22 mouse cellular contexts compared by ENCODE assay signal in the genomic region with DNA sequence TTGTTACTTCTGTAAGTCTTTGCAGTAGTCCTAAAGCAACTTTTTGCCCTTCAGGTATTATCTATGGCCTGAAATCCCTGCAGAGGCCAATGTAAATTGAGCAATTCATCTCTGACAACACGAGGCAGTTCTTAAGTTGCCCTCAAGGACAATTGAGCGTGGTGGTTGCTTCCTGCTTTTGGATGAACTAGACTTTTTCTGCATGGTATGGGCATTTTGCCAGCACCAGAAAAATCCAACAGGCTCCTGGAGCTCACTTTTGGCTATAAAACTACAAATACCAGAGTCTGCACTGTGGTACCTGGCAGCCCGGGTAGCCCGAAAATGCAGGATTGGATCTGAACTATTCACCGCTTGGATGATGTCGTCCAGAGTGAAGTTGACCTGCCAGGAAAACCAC. TPM values are rescaled to one million over a fixed set of nuclear protein-coding genes. Genes with fewer than 3 reads are reported as not detected.
"Had no signal": no experiment of that assay in that cellular context is flagged by ENCODE, and none has a peak within 500 bp of the region (broad histone marks: within the 10 kb centered on the region; RNA-seq: fewer than 3 reads in every experiment).

No protein-coding gene starts in this region.

- H3K27me3 ChIP-seq: limb, embryonic 13.5 days; midbrain, embryonic 13.5 days had no signal

- H3K9ac ChIP-seq: limb, embryonic 13.5 days; liver, embryonic 14.5 days; lung, embryonic 14.5 days; midbrain, embryonic 13.5 days had no signal

- H3K4me1 ChIP-seq: midbrain, embryonic 13.5 days had no signal

- ATAC-seq: midbrain, embryonic 13.5 days had no signal

- H3K4me2 ChIP-seq: limb, embryonic 13.5 days; lung, embryonic 14.5 days; midbrain, embryonic 13.5 days had no signal

- H3K27ac ChIP-seq: kidney, postnatal 0 days; layer of hippocampus, adult 2 months; limb, embryonic 13.5 days; liver, embryonic 14.5 days; midbrain, embryonic 13.5 days had no signal

- DNase-seq: kidney, postnatal 4 days; left cerebral cortex, postnatal 4 days; lung, embryonic 14.5 days; lung, postnatal 14 days; right cerebral cortex, adult 18-20 months; right cerebral cortex, postnatal 25 days; thymus, postnatal 36 days had no signal

- H3K4me3 ChIP-seq: layer of hippocampus, adult 2 months; limb, embryonic 13.5 days; midbrain, embryonic 13.5 days had no signal

- H3K36me3 ChIP-seq: limb, embryonic 13.5 days; midbrain, embryonic 13.5 days had no signal

- H3K9me3 ChIP-seq: limb, embryonic 13.5 days; midbrain, embryonic 13.5 days had no signal

RNA-seq across cellular contexts. Expression of gene Gm4871, which starts 27.0 kb away (rescaled TPM):
- total RNA-seq: layer of hippocampus, adult 2 months; layer of hippocampus, postnatal 10 days; left cerebral cortex, adult 18-20 months; left cerebral cortex, postnatal 10 days; left cerebral cortex, postnatal 4 days; liver, adult 2 months; megakaryocyte progenitor cell, adult 5-6 weeks; midbrain, postnatal 0 days had no signal
- polyA plus RNA-seq: kidney, postnatal 0 days; limb, embryonic 13.5 days; liver, adult 2 months; liver, embryonic 14.5 days; lung, embryonic 14.5 days; midbrain, embryonic 13.5 days; midbrain, postnatal 0 days; neural tube, embryonic 14.5 days; small intestine, adult 2 months; stomach, embryonic 16.5 days; thymus, postnatal 0 days had no signal

RNA-seq across cellular contexts. Expression of gene 1700018F24Rik, which starts 37.2 kb away (rescaled TPM):
- total RNA-seq: layer of hippocampus, adult 2 months; layer of hippocampus, postnatal 10 days; left cerebral cortex, adult 18-20 months; left cerebral cortex, postnatal 10 days; left cerebral cortex, postnatal 4 days; liver, adult 2 months; megakaryocyte progenitor cell, adult 5-6 weeks; midbrain, postnatal 0 days had no signal
- polyA plus RNA-seq: kidney, postnatal 0 days; limb, embryonic 13.5 days; liver, adult 2 months; liver, embryonic 14.5 days; lung, embryonic 14.5 days; midbrain, embryonic 13.5 days; midbrain, postnatal 0 days; neural tube, embryonic 14.5 days; small intestine, adult 2 months; stomach, embryonic 16.5 days; thymus, postnatal 0 days had no signal
